Mouse (Mus musculus): ENCODE measurements around the gene Olfr318.
"Not testable (repeated sequence)": the region's sequence is repeated elsewhere in the genome, so short reads cannot be mapped to it uniquely, and the experiment has no call there.

Olfr318 gene

DNA sequence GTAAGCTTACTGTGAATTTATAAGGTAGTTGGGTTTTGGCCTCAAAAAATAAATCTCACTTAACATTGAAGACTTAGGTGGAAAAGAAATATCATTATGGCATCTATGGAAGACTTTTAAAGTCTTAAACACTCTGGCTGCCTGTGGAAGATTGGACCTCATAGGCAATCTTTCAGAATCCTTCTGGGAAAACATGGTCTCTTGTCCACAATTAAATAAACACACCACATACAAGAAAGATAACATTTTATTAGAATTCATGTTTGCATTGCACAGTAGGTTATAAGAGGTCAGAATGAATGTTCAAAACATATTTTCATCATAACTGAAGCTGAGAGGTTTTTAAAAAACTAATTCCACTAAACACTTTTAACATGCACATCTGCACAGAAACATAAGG is at the start of gene Olfr318:
Gene Olfr318 (minus strand): TSS at position 101 of the 400 bp plus-strand sequence.
- DNase-seq (ENCODE audit: extremely low read depth, low read depth) = no peak

- DNase-seq (ENCODE audit: extremely low read depth, low read depth) = no peak
These were observed 49.1 kb upstream of the Olfr318 start, which contains the start of gene Olfr315 for GRCm38 (mm10) chr11:58772888-58773287. Gene Olfr315 (plus strand): TSS chr11:58773188.

GRCm38 (mm10) chr11:58752434-58752833 is 28.6 kb upstream of the Olfr318 start, which contains the start of gene Olfr316:
Gene Olfr316 (plus strand): TSS chr11:58752734.
- no peak for DNase-seq (ENCODE audit: extremely low read depth, low read depth)

DNA sequence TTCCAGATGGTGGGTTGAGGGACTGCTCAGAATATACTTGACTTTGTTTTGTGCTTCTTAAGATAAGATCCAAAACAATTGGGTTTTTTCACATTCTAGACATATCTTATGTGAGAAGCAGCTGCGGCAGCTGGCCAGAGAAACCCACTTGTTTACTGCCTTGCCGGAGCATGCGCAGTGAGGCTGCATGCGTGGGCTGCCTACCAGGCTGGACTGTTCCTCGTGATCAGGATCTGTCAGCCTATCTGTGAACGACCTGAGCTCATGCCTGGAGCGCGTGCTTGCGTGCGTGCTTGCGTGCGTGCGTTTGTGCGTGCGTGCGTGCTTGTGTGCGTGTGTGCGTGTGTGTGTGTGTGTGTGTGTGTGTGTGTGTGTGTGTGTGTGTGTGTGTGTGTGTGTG is 27.3 kb upstream of the Olfr318 start:
- not testable (repeated sequence) for DNase-seq (ENCODE audit: extremely low read depth, low read depth)

DNA sequence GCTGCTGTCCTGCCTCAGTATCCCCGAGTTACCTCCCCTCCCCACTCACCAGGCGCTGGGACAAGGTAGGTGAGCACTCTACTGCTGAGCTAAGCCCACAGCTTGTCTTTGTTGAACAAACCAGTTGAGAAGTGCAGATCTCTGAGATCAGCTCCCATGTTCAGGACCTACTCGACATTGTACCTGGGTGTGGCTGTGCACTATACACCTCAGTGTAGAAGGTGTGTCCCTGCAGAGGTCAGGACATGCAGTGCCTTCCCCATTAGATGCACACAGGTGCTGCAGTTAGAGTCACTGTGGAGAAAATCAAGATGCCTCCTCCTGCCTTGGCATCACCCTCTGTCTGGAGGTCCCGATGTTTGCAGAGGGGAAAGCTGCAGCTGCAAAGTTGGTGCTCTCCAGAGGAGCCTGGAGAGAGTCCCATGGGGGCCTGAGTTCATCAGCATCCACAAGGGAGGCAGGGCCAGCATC is 15.0 kb upstream of the Olfr318 start, which contains the start of gene Olfr317:
Gene Olfr317 (minus strand): TSS at position 421 of the 471 bp plus-strand sequence.
- no peak for DNase-seq (ENCODE audit: extremely low read depth, low read depth)

GRCm38 (mm10) chr11:58733372-58733771 is 9.6 kb upstream of the Olfr318 start:
- no peak for DNase-seq (ENCODE audit: extremely low read depth, low read depth)

DNA sequence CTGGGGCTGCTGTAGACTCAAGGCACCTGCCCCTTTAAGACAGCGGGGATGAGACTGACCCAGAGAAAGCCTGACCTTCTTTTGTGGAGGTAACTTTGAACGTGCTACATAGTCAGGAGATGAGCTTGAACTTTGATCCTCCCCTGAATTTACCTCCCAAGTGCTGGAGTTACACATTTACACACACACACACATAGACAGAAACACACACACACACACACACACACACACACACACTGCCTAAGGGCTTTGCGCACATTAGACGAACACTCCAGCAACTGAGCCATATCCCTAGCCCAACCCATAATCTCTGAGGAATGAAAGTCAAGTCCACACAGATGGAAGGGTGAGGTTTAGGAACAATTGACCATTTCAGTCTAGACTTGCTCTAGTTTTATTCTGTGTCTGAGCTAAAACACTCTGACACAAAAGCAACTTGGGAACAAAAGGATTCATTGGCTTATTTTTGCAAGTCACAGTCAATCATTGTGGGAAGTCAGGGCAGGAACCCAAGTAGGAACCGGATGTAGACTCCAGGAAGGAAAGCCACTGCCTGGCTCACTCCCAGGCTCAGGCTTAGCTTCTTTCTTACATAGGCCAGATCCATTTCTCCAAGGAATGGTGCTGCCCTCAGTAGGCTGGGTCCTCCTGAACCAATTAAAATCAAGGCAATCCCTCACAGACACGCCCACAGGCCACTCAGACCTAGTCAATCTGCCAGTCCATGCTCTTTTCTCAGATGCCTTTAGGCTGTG is 4.3 kb upstream of the Olfr318 start:
- DNase-seq (ENCODE audit: extremely low read depth, low read depth) = not testable (repeated sequence)

DNA sequence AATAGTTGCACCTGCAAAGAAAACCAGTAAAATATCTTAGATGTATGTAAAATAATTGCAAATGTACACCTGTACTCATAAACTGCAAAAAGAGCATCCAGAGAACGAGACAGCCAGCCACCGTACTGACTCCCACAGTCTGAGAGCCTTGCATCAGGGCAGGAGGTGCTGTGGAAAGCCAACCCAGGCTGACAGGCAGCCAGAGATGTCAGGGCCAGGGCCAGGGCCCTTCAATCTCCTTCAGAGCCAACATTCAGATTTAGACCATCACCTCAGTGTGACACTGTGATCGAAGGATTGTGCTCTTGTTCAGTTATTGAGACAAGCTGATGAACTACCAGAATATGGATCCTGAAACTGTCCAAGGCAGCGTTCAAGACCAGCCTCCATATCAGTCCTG is 4.1 kb downstream of the Olfr318 start:
- DNase-seq (ENCODE audit: extremely low read depth, low read depth) = no peak

GRCm38 (mm10) chr11:58717723-58718122 is 6.1 kb downstream of the Olfr318 start:
- DNase-seq (ENCODE audit: extremely low read depth, low read depth) = not testable (repeated sequence)

DNA sequence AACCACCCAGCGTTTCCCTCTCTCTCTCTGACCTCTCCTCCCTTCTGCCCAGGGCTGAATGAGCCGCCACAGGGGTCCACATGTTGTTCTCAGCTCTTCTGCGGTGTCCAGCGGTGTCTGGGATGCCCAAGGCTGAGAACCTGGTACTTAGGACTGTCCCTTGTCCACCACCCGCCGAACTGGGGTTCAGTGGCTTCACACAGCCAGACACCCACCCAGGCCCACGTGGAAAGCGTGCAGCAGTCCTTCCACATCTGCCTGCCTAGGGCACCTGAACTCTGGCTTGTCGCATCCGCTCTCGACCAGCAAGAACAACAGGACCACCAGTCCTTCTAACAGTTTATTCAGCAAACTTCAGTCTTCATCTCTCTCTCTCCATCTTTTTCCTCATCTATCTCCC is 14.7 kb downstream of the Olfr318 start:
- no peak for DNase-seq (ENCODE audit: extremely low read depth, low read depth)

GRCm38 (mm10) chr11:58698862-58699261 is 25.0 kb downstream of the Olfr318 start, which contains the start of gene Olfr319:
Gene Olfr319 (plus strand): TSS chr11:58699162.
- DNase-seq (ENCODE audit: extremely low read depth, low read depth) = no peak

DNA sequence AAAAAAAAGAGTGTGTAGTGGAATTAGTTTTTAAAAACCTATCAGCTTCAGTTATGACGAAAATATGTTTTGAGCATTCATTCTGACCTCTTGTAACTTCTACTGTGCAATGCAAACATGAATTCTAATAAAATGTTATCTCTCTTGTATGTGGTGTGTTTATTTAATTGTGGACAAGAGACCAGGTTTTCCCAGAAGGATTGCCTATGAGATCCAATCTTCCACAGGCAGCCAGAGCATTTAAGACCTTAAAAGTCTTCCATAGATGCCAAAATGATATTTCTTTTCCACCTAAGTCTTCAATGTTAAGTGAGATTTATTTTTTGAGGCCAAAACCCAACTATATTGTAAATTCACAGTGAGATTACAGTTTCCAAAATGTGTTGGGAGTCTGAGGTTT is 43.0 kb downstream of the Olfr318 start, which contains the start of gene Olfr320:
Gene Olfr320 (plus strand): TSS at position 301 of the 400 bp plus-strand sequence.
- no peak for DNase-seq (ENCODE audit: extremely low read depth, low read depth)

- no peak for DNase-seq (ENCODE audit: extremely low read depth, low read depth)
These were observed 52.0 kb downstream of the Olfr318 start for GRCm38 (mm10) chr11:58671825-58672224.

DNA sequence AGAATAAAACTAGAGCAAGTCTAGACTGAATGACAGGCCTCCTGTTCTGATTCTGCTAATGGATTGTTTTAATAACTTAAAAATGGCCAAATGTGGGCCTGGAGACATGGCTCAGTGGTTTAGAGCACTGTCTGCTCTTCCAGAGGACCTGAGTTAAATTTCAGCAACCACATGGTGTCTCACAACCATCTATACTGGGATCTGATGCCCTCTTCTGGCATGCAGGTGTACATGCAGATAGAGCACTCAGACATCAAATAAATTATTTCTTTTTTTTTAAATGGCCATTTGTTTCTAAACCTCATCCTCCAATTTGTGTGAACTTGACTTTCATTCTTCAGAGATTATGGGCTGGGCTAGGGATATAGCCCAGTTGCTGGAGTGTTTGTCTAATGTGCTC is 54.6 kb downstream of the Olfr318 start:
- DNase-seq (ENCODE audit: extremely low read depth, low read depth) = no peak
